Mouse (Mus musculus) midbrain, embryonic 13.5 days (tissue): Measurements from ENCODE around the gene Rad1. TPM values are rescaled to one million over a fixed set of nuclear protein-coding genes. Genes with fewer than 3 reads are reported as not detected.
"Not testable (repeated sequence)": the region's sequence is repeated elsewhere in the genome, so short reads cannot be mapped to it uniquely, and the experiment has no call there.

Source experiments
- ATAC-seq: fragments of 200-750 bp; cut with Nextera tagmentation; 2 replicates; pipeline ENCODE4 v1.8.0; 2017; ENCODE audit warnings: mild to moderate bottlenecking, moderate TSS enrichment, moderate library complexity
- H3K27ac ChIP-seq: fragments of 300-500 bp; sonication (generic); 2 replicates; pipeline ENCODE4 v1.5.1; 2015; ENCODE audit warnings: inconsistent platforms, mild to moderate bottlenecking, moderate library complexity
- H3K27me3 ChIP-seq: fragments of 300-500 bp; sonication (generic); 2 replicates; pipeline ENCODE4 v1.6.1; 2015; ENCODE audit warnings: mild to moderate bottlenecking, inconsistent platforms
- H3K36me3 ChIP-seq: fragments of 300-500 bp; sonication (generic); 2 replicates; pipeline ENCODE4 v1.6.1; 2015; ENCODE audit warnings: mild to moderate bottlenecking, inconsistent platforms
- H3K4me1 ChIP-seq: fragments of 300-500 bp; sonication (generic); replicated peaks from 2 replicates; pipeline ENCODE4 v1.6.1; 2015; ENCODE audit warnings: inconsistent platforms
- H3K4me2 ChIP-seq: fragments of 300-500 bp; sonication (generic); replicated peaks from 2 replicates; pipeline ENCODE4 v1.6.1; 2015; ENCODE audit warnings: moderate library complexity, mild to moderate bottlenecking, inconsistent platforms
- H3K4me3 ChIP-seq: fragments of 300-500 bp; sonication (generic); replicated peaks from 2 replicates; pipeline ENCODE4 v1.5.1; 2015; ENCODE audit warnings: mild to moderate bottlenecking, inconsistent platforms
- H3K9ac ChIP-seq: fragments of 300-500 bp; sonication (generic); replicated peaks from 2 replicates; pipeline ENCODE4 v1.6.1; 2015; ENCODE audit warnings: mild to moderate bottlenecking, inconsistent platforms
- H3K9me3 ChIP-seq: fragments of 300-500 bp; sonication (generic); 2 replicates; pipeline ENCODE4 v1.6.1; 2016; ENCODE audit warnings: mild to moderate bottlenecking, inconsistent platforms
- WGBS: fragments of 180-500 bp; shearing (Covaris S2); methylation state at CpG from one replicate; pipeline ENCODE4 v1.1.7; 2015; 5-methylcytosine and 5-hydroxymethylcytosine counted together
- polyA plus RNA-seq: library from polyadenylated mRNA; unstranded; fragments of >200 nt; fragmentation: Nextera tagmentation; extraction: Ambion mirVana; gene quantifications from 2 replicates; pipeline ENCODE4 v1.2.1, GENCODE M21; 2015

Rad1 gene
- polyA plus RNA-seq, 1 experiment from 2014 or later, result 33.9 TPM

DNA sequence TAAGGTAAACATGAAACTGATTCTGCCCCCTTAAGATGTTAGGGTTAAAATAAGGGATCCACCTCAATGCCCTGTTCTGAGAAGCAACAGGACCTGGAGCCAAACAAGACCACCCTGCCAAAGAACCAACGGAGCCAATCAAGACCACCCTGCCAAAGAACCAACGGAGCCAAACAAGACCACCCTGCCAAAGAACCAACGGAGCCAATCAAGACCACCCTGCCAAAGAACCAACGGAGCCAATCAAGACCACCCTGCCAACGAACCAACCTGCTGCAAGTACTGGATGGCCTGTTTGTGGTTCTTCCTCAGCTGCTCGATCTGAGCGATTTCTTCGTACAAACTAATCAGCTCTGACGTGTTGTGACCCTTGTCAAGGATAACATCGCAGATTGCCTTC is 47.5 kb downstream of the Rad1 start:
- H3K9ac ChIP-seq, H3K27ac ChIP-seq, H3K4me1 ChIP-seq, ATAC-seq, H3K9me3 ChIP-seq, H3K4me2 ChIP-seq, H3K4me3 ChIP-seq, H3K27me3 ChIP-seq, H3K36me3 ChIP-seq: not testable (repeated sequence)
- WGBS, result 90% methylated on average over 10 of the region's 10 CpGs

GRCm38 (mm10) chr15:10534591-10534990 is 48.8 kb downstream of the Rad1 start:
- no peaks in the 10 kb centered on the region for H3K27me3 ChIP-seq
- H3K27ac ChIP-seq, result no peak overlapping the region
- H3K9ac ChIP-seq, result no peak overlapping the region
- WGBS, result 89% methylated on average over 5 of the region's 5 CpGs
- peaks cover 8% of the 10 kb centered on the region; the same call in 1 of the 2 replicates for H3K4me1 ChIP-seq
- no peaks in the 10 kb centered on the region for H3K36me3 ChIP-seq
- no peak overlapping the region for H3K4me3 ChIP-seq
- no peak overlapping the region for H3K4me2 ChIP-seq
- H3K9me3 ChIP-seq, result no peaks in the 10 kb centered on the region
- no peak for ATAC-seq

- 92% methylated on average over 7 of the region's 7 CpGs for WGBS
- 0 out of 2 replicates have a peak, but pooled peaks cover 4% of the 10 kb centered on the region for H3K4me1 ChIP-seq
- no peak overlapping the region for H3K4me2 ChIP-seq
- no peaks in the 10 kb centered on the region for H3K36me3 ChIP-seq
- no peak overlapping the region for H3K4me3 ChIP-seq
- H3K27me3 ChIP-seq, result no peaks in the 10 kb centered on the region
- H3K27ac ChIP-seq, result no peak overlapping the region
- H3K9ac ChIP-seq, result no peak overlapping the region
- H3K9me3 ChIP-seq, result no peaks in the 10 kb centered on the region
- no peak for ATAC-seq
These were observed 50.2 kb downstream of the Rad1 start for GRCm38 (mm10) chr15:10535969-10536368.

DNA sequence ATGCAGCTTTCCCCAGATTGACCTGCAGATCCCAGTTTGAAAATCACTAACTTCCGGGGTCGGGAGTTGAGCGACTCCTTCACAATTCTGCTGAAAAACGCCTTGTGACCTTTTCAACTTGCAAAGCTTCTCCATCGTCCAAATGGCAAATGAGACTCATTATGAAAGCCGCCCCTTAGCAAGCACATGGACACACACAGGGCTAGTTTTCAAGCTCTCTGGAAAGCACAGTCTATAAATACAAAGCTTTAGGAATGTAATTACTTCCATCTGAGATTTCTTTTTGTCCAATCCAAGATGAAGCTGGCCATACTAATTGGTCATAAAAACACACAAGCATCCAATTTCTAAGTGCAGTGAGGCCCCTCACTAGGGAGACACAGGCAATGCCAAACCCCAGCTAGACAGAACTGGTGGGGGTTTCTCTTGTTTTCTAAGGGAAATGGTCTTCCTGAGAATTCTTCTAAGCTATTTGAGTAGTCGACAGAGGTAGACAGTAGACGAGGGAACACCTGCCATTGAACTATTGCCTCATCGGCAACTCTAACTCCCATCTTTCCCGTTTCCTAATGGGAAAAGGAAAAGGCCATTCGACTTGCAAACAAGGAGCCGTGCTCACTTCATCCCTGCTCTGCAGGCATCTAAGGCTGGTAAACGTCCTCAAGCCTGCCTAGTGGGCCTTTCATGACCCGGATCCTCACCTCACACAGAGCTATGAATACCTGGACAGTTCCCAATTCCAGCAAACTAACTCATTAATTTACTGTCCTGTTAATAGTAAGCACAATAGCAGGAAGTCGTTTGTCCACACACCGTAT is 54.7 kb downstream of the Rad1 start:
- H3K27ac ChIP-seq, result no peak overlapping the region
- no peak overlapping the region for H3K4me3 ChIP-seq
- no peaks in the 10 kb centered on the region for H3K4me1 ChIP-seq
- WGBS, result 84% methylated on average over 16 of the region's 16 CpGs
- no peak for ATAC-seq
- H3K4me2 ChIP-seq, result no peak overlapping the region
- H3K27me3 ChIP-seq, result no peaks in the 10 kb centered on the region
- no peaks in the 10 kb centered on the region for H3K9me3 ChIP-seq
- H3K36me3 ChIP-seq, result no peaks in the 10 kb centered on the region
- H3K9ac ChIP-seq, result no peak overlapping the region

Other genes starting within 250 kb of the Rad1 start
- not detected in 2 replicates for gene Gm21973, start 160.6 kb upstream of the Rad1 start, polyA plus RNA-seq
- not detected in 2 replicates for gene Agxt2, start 127.5 kb upstream of the Rad1 start, polyA plus RNA-seq
- gene Dnajc21, start 15.5 kb upstream of the Rad1 start, polyA plus RNA-seq, result 9.8 and 10.5 TPM in 2 replicates
- gene Brix1, start 71 bp upstream of the Rad1 start, polyA plus RNA-seq, result 70.1 and 93.9 TPM in 2 replicates
- gene Ttc23l, start 72.7 kb downstream of the Rad1 start, polyA plus RNA-seq, result not detected in 2 replicates
- gene Rai14, start 228.6 kb downstream of the Rad1 start, polyA plus RNA-seq, result 30.1 and 34.2 TPM in 2 replicates